Mouse (Mus musculus): ENCODE measurements at regions not wholly inside any gene's neighbourhood (a gene's known extent, or its start where the extent isn't known, plus 50 kb on each side); places are given as distances from the start of the nearest gene placed in this dataset.

GRCm38 (mm10) chr2:114782450-114782849 is 127.7 kb upstream of the Dph6 start:
- TF ChIP-seq CTCF (conservative IDR thresholded peaks at IDR 0.05; ENCODE audit: low read length) (no peak), NANOG (IDR thresholded peaks at IDR 0.05; ENCODE audit: borderline replicate concordance, low read length) (no peak)
